Mouse (Mus musculus): Measurements from ENCODE around the gene Ubfd1. TPM values are rescaled to one million over a fixed set of nuclear protein-coding genes. Genes with fewer than 3 reads are reported as not detected.

The Ubfd1 gene
- polyA plus RNA-seq, 1 experiment from 2014 or later = 90.2 TPM

- Histone ChIP-seq H3K36me3 (ENCODE audit: control insufficient read depth, insufficient read depth, low read length) (peaks cover 38% of the 10 kb centered on the region), H3K9ac (ENCODE audit: low read depth, low read length) (peak overlapping the region; percentile 97), H3K4me3 (ENCODE audit: low read depth, low read length) (peak overlapping the region; percentile 100), H3K27ac (replicated peaks; ENCODE audit: low read depth, low read length) (peak overlapping the region; percentile 93), H3K4me1 (ENCODE audit: control insufficient read depth, insufficient read depth, low read length) (peaks cover 19% of the 10 kb centered on the region), H3K4me2 (ENCODE audit: low read depth, low read length) (peak overlapping the region; percentile 69), H3K9me3 (ENCODE audit: control insufficient read depth, low read length) (no peaks in the 10 kb centered on the region), H3K27me3 (replicated peaks; ENCODE audit: control insufficient read depth, insufficient read depth, low read length) (no peaks in the 10 kb centered on the region)
- WGBS = 16% methylated on average over 31 of the region's 31 CpGs
- DNase-seq (ENCODE audit: low spot score) = no peak
- ATAC-seq (ENCODE audit: low read depth) = peak; percentile 53; the same call in 1 of the 2 replicates
Observed at GRCm38 (mm10) chr7:122066102-122066944, 652 bp upstream of the Ubfd1 start.

- ATAC-seq (ENCODE audit: low read depth) = no peak; the same call in none of the 2 replicates
Observed at GRCm38 (mm10) chr7:122067517-122068381, 774 bp downstream of the Ubfd1 start.

GRCm38 (mm10) chr7:122074374-122074773 lies 7.4 kb downstream of the Ubfd1 start:
- Histone ChIP-seq H3K27me3 (replicated peaks; ENCODE audit: control insufficient read depth, insufficient read depth, low read length) (no peaks in the 10 kb centered on the region), H3K4me1 (ENCODE audit: control insufficient read depth, insufficient read depth, low read length) (no peaks in the 10 kb centered on the region), H3K9ac (ENCODE audit: low read depth, low read length) (no peak overlapping the region), H3K4me2 (ENCODE audit: low read depth, low read length) (no peak overlapping the region), H3K27ac (replicated peaks; ENCODE audit: low read depth, low read length) (no peak overlapping the region), H3K9me3 (ENCODE audit: control insufficient read depth, low read length) (no peaks in the 10 kb centered on the region), H3K4me3 (ENCODE audit: low read depth, low read length) (no peak overlapping the region), H3K36me3 (ENCODE audit: control insufficient read depth, insufficient read depth, low read length) (peaks cover 98% of the 10 kb centered on the region)
- DNase-seq (ENCODE audit: low spot score) (no peak), ATAC-seq (ENCODE audit: low read depth) (no peak)
- WGBS = 87% methylated on average over 3 of the region's 3 CpGs

More at GRCm38 (mm10) chr7:122067517-122068381, 774 bp downstream of the Ubfd1 start:
- Histone ChIP-seq H3K36me3 (ENCODE audit: control insufficient read depth, insufficient read depth, low read length) (peaks cover 41% of the 10 kb centered on the region), H3K27me3 (replicated peaks; ENCODE audit: control insufficient read depth, insufficient read depth, low read length) (no peaks in the 10 kb centered on the region), H3K9ac (ENCODE audit: low read depth, low read length) (peak overlapping the region; percentile 97), H3K9me3 (ENCODE audit: control insufficient read depth, low read length) (no peaks in the 10 kb centered on the region), H3K4me1 (ENCODE audit: control insufficient read depth, insufficient read depth, low read length) (peaks cover 19% of the 10 kb centered on the region), H3K27ac (replicated peaks; ENCODE audit: low read depth, low read length) (peak overlapping the region; percentile 93), H3K4me3 (ENCODE audit: low read depth, low read length) (peak overlapping the region; percentile 100), H3K4me2 (ENCODE audit: low read depth, low read length) (peak overlapping the region; percentile 69)
- DNase-seq (ENCODE audit: low spot score) = no peak
- 3% methylated on average over 19 of the region's 58 CpGs for WGBS

GRCm38 (mm10) chr7:122079798-122080554 lies 13.0 kb downstream of the Ubfd1 start:
- H3K9ac ChIP-seq (ENCODE audit: low read depth, low read length) = no peak overlapping the region
- WGBS = 93% methylated on average over 8 of the region's 8 CpGs
- no peaks in the 10 kb centered on the region for H3K9me3 ChIP-seq (ENCODE audit: control insufficient read depth, low read length)
- no peak overlapping the region for H3K4me2 ChIP-seq (ENCODE audit: low read depth, low read length)
- ATAC-seq (ENCODE audit: low read depth) (no peak), DNase-seq (ENCODE audit: low spot score) (no peak)
- H3K4me1 ChIP-seq (ENCODE audit: control insufficient read depth, insufficient read depth, low read length) = no peaks in the 10 kb centered on the region
- H3K36me3 ChIP-seq (ENCODE audit: control insufficient read depth, insufficient read depth, low read length) = peaks cover 87% of the 10 kb centered on the region
- no peak overlapping the region for H3K4me3 ChIP-seq (ENCODE audit: low read depth, low read length)
- no peaks in the 10 kb centered on the region for H3K27me3 ChIP-seq (replicated peaks; ENCODE audit: control insufficient read depth, insufficient read depth, low read length)
- H3K27ac ChIP-seq (replicated peaks; ENCODE audit: low read depth, low read length) = no peak overlapping the region

- H3K9ac ChIP-seq (ENCODE audit: low read depth, low read length) = no peak overlapping the region
- H3K9me3 ChIP-seq (ENCODE audit: control insufficient read depth, low read length) = no peaks in the 10 kb centered on the region
- H3K36me3 ChIP-seq (ENCODE audit: control insufficient read depth, insufficient read depth, low read length) = peaks cover 87% of the 10 kb centered on the region
- ATAC-seq (ENCODE audit: low read depth) (no peak), DNase-seq (ENCODE audit: low spot score) (no peak)
- WGBS = 100% methylated on average over 1 of the region's 1 CpGs
- H3K4me1 ChIP-seq (ENCODE audit: control insufficient read depth, insufficient read depth, low read length) = no peaks in the 10 kb centered on the region
- no peaks in the 10 kb centered on the region for H3K27me3 ChIP-seq (replicated peaks; ENCODE audit: control insufficient read depth, insufficient read depth, low read length)
- no peak overlapping the region for H3K4me2 ChIP-seq (ENCODE audit: low read depth, low read length)
- no peak overlapping the region for H3K27ac ChIP-seq (replicated peaks; ENCODE audit: low read depth, low read length)
- no peak overlapping the region for H3K4me3 ChIP-seq (ENCODE audit: low read depth, low read length)
Observed at GRCm38 (mm10) chr7:122081071-122081470, 14.1 kb downstream of the Ubfd1 start.

- 87% methylated on average over 11 of the region's 11 CpGs for WGBS
- H3K4me1 ChIP-seq (ENCODE audit: control insufficient read depth, insufficient read depth, low read length) = no peaks in the 10 kb centered on the region
- H3K9ac ChIP-seq (ENCODE audit: low read depth, low read length) = no peak overlapping the region
- H3K4me2 ChIP-seq (ENCODE audit: low read depth, low read length) = no peak overlapping the region
- no peak overlapping the region for H3K27ac ChIP-seq (replicated peaks; ENCODE audit: low read depth, low read length)
- H3K27me3 ChIP-seq (replicated peaks; ENCODE audit: control insufficient read depth, insufficient read depth, low read length) = no peaks in the 10 kb centered on the region
- no peak for ATAC-seq (ENCODE audit: low read depth)
- no peaks in the 10 kb centered on the region for H3K9me3 ChIP-seq (ENCODE audit: control insufficient read depth, low read length)
- H3K4me3 ChIP-seq (ENCODE audit: low read depth, low read length) = no peak overlapping the region
- DNase-seq (ENCODE audit: low spot score) = no peak
- peaks cover 88% of the 10 kb centered on the region for H3K36me3 ChIP-seq (ENCODE audit: control insufficient read depth, insufficient read depth, low read length)
Observed at GRCm38 (mm10) chr7:122087195-122087982, 20.4 kb downstream of the Ubfd1 start.

- H3K9me3 ChIP-seq (ENCODE audit: control insufficient read depth, low read length) = no peaks in the 10 kb centered on the region
- H3K27ac ChIP-seq (replicated peaks; ENCODE audit: low read depth, low read length) = no peak overlapping the region
- H3K9ac ChIP-seq (ENCODE audit: low read depth, low read length) = no peak overlapping the region
- ATAC-seq (ENCODE audit: low read depth) = no peak
- H3K4me3 ChIP-seq (ENCODE audit: low read depth, low read length) = no peak overlapping the region
- H3K36me3 ChIP-seq (ENCODE audit: control insufficient read depth, insufficient read depth, low read length) = peaks cover 81% of the 10 kb centered on the region
- DNase-seq (ENCODE audit: low spot score) = no peak
- no peak overlapping the region for H3K4me2 ChIP-seq (ENCODE audit: low read depth, low read length)
- no peaks in the 10 kb centered on the region for H3K27me3 ChIP-seq (replicated peaks; ENCODE audit: control insufficient read depth, insufficient read depth, low read length)
- WGBS = 95% methylated on average over 2 of the region's 2 CpGs
- no peaks in the 10 kb centered on the region for H3K4me1 ChIP-seq (ENCODE audit: control insufficient read depth, insufficient read depth, low read length)
Observed at GRCm38 (mm10) chr7:122094564-122095330, 27.8 kb downstream of the Ubfd1 start.
